Mouse (Mus musculus): ENCODE measurements around the gene Gm5089. TPM values are rescaled to one million over a fixed set of nuclear protein-coding genes. Genes with fewer than 3 reads are reported as not detected.

The Gm5089 gene
- total and polyA plus RNA-seq, 3 experiments = not detected

DNA sequence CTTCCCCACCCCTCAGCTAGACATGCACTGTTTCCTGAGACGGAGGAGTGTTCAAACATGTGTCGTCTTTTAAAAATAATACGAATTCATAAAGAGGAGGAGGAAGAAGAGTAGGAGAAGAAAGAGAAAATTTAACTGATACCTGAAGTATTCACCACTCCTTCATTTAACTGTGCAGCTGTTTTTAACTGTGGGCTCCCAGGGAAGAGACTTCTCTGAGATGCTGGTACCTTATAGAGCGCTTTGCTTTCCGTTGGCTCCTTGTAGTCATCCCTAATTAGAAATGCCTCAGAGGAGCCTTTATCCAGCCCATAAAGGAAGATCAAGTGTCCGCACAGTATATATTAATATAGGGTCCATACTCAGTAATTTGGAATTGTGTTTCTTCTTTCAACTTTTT lies 40.6 kb upstream of the Gm5089 start:
- no peak overlapping the region for H3K4me3 ChIP-seq (ENCODE audit: control insufficient read depth in 1 of 2, insufficient read depth in 1 of 2, low read depth in 2 of 2, low read length in 2 of 2)
- H3K9me3 ChIP-seq (replicated peaks; ENCODE audit: insufficient read depth, low read length) = no peaks in the 10 kb centered on the region
- no peaks in the 10 kb centered on the region for H3K36me3 ChIP-seq (ENCODE audit: control insufficient read depth in 1 of 2, insufficient read depth in 2 of 2, low read length in 2 of 2)
- H3K9ac ChIP-seq (ENCODE audit: control insufficient read depth, low read depth, low read length, poor library complexity, severe bottlenecking) = no peak overlapping the region
- H3K4me1 ChIP-seq (ENCODE audit: control insufficient read depth in 1 of 2, insufficient read depth in 2 of 2, low read length in 2 of 2) = no peaks in the 10 kb centered on the region
- H3K79me2 ChIP-seq (ENCODE audit: control insufficient read depth, insufficient read depth, low read length, poor library complexity) = no peaks in the 10 kb centered on the region
- DNase-seq (ENCODE audit: low read depth, low spot score) = no peak
- H3K27ac ChIP-seq (ENCODE audit: control insufficient read depth, low read depth, low read length) = no peak overlapping the region
- TF ChIP-seq POLR2AphosphoS5 (IDR thresholded peaks at IDR 0.05; ENCODE audit: borderline replicate concordance, low read depth, low read length) (no peak), MAFK (IDR thresholded peaks at IDR 0.05; ENCODE audit: borderline replicate concordance, low read depth, low read length) (no peak), E2F4 (IDR thresholded peaks at IDR 0.05; ENCODE audit: borderline replicate concordance, low read depth, low read length) (no peak), POLR2A (IDR thresholded peaks at IDR 0.05; ENCODE audit: control insufficient read depth in 1 of 2, insufficient read depth in 1 of 2, low read depth in 1 of 2, low read length in 2 of 2, poor library complexity in 1 of 2) (no peak), TBP (IDR thresholded peaks at IDR 0.05; ENCODE audit: low read depth, low read length) (no peak), MAZ (IDR thresholded peaks at IDR 0.05; ENCODE audit: low read depth, low read length) (no peak), KAT2A (conservative IDR thresholded peaks at IDR 0.05; ENCODE audit: low read depth, low read length) (no peak), POLR2AphosphoS2 (IDR thresholded peaks at IDR 0.05; ENCODE audit: low read length) (no peak), ZMIZ1 (IDR thresholded peaks at IDR 0.05; ENCODE audit: low read depth, low read length) (no peak), TCF12 (IDR thresholded peaks at IDR 0.05; ENCODE audit: low read depth, low read length) (no peak), MEF2A (IDR thresholded peaks at IDR 0.05; ENCODE audit: extremely low read depth, insufficient replicate concordance, low read depth, low read length, poor library complexity, severe bottlenecking) (no peak), NRF1 (IDR thresholded peaks at IDR 0.05; ENCODE audit: insufficient read depth, low read depth, low read length, poor library complexity, severe bottlenecking) (no peak), USF2 (IDR thresholded peaks at IDR 0.05; ENCODE audit: borderline replicate concordance in 1 of 2, insufficient read depth in 1 of 2, low read depth in 1 of 2, low read length in 2 of 2) (no peak), ZC3H11A (IDR thresholded peaks at IDR 0.05; ENCODE audit: low read depth, low read length) (no peak), RAD21 (IDR thresholded peaks at IDR 0.05; ENCODE audit: low read depth, low read length) (no peak), ETS1 (IDR thresholded peaks at IDR 0.05; ENCODE audit: low read depth, low read length) (no peak), USF1 (IDR thresholded peaks at IDR 0.05; ENCODE audit: low read depth, low read length) (no peak)
- H3K27me3 ChIP-seq (ENCODE audit: control insufficient read depth in 1 of 2, insufficient read depth in 2 of 2, low read length in 2 of 2) = no peaks in the 10 kb centered on the region

DNA sequence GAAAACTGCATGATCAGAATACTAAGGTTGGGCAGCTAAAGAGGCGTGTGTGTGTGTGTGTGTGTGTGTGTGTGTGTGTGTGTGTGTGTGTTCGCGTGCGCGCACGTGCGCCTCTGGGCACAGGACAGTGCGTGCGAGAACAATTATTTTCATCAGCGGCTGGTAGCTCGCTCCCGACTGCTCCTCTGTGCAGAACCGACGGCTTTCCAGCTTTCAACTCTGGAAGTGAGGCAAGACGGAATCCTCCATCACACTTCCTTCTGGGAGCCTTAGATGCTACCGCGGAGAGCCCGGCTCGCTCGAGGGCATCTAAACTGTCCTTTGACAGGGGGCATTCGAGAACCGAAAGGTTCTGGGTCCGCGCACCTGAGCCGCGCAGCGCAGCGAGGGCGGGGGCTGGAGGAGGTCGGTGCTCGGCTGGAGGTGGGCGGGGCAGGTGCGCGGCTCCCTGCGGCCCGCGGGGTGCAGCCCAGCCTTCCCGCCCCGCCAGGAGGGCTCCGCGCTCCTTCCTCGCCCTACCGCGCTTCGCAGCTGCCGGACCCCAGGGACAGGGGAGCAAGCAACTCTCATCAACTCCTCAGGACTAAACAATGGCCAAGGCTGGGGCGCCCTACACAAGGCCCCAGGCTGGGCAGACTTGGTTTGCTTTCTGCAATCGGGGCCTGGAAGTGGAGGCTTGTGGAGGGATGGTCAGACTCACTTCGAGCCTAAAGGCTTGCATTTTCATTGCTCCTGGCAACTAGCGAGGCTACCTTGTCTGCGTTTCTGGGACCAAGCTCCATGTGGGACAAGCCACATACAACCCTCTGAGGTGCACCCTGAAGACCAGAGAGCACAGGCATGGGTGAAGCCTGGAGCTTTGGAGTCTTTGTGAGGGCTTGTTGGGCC lies 39.8 kb upstream of the Gm5089 start, which contains the start of gene Gm10837:
TSS of gene Gm10837 (plus strand) at position 146 of the 888 bp plus-strand sequence.
- H3K27me3 ChIP-seq (ENCODE audit: control insufficient read depth in 1 of 2, insufficient read depth in 2 of 2, low read length in 2 of 2) = no peaks in the 10 kb centered on the region
- H3K27ac ChIP-seq (ENCODE audit: control insufficient read depth, low read depth, low read length) = no peak within 1 kb of the TSS
- no peak within 1 kb of the TSS for H3K4me3 ChIP-seq (ENCODE audit: control insufficient read depth in 1 of 2, insufficient read depth in 1 of 2, low read depth in 2 of 2, low read length in 2 of 2)
- no peaks in the 10 kb centered on the region for H3K79me2 ChIP-seq (ENCODE audit: control insufficient read depth, insufficient read depth, low read length, poor library complexity)
- no peak within 1 kb of the TSS for H3K9ac ChIP-seq (ENCODE audit: control insufficient read depth, low read depth, low read length, poor library complexity, severe bottlenecking)
- H3K36me3 ChIP-seq (ENCODE audit: control insufficient read depth in 1 of 2, insufficient read depth in 2 of 2, low read length in 2 of 2) = no peaks in the 10 kb centered on the region
- no peaks in the 10 kb centered on the region for H3K4me1 ChIP-seq (ENCODE audit: control insufficient read depth in 1 of 2, insufficient read depth in 2 of 2, low read length in 2 of 2)
- H3K9me3 ChIP-seq (replicated peaks; ENCODE audit: insufficient read depth, low read length) = no peaks in the 10 kb centered on the region
- no peak for TF ChIP-seq TAL1 (IDR thresholded peaks at IDR 0.05; ENCODE audit: low read length)
- TF ChIP-seq TBP (IDR thresholded peaks at IDR 0.05; ENCODE audit: low read depth, low read length) = no peak
- no peak for TF ChIP-seq ZMIZ1 (IDR thresholded peaks at IDR 0.05; ENCODE audit: low read depth, low read length)
- no peak for TF ChIP-seq USF1 (IDR thresholded peaks at IDR 0.05; ENCODE audit: low read depth, low read length)
- DNase-seq (ENCODE audit: low read depth, low spot score) = no peak
